Mouse (Mus musculus) cortical plate, adult 2 months (tissue): Measurements from ENCODE around the gene Dtnbp1. TPM values are rescaled to one million over a fixed set of nuclear protein-coding genes. Genes with fewer than 3 reads are reported as not detected.

Source experiments
- H3K27ac ChIP-seq: fragments of 200-500 bp; 2 replicates; pipeline ENCODE4 v1.5.1; 2012; ENCODE audit warnings: low read length, control low read depth, inconsistent platforms; ENCODE audit not compliant: insufficient read depth
- H3K4me1 ChIP-seq: fragments of 200-500 bp; 2 replicates; pipeline ENCODE4 v1.6.1; 2011; ENCODE audit warnings: low read length; ENCODE audit not compliant: control insufficient read depth, insufficient read depth
- H3K4me3 ChIP-seq: fragments of 200-500 bp; 2 replicates; pipeline ENCODE4 v1.5.1; 2011; ENCODE audit warnings: mild to moderate bottlenecking, low read length, control low read depth; ENCODE audit not compliant: insufficient read depth
- CTCF ChIP-seq: fragments of 200-500 bp; IDR thresholded peaks from 2 replicates; pipeline ENCODE4 v1.5.1; 2011; ENCODE audit warnings: mild to moderate bottlenecking, control low read depth, low read length; ENCODE audit not compliant: insufficient read depth; ENCODE audit errors: extremely low read depth
- POLR2A ChIP-seq: fragments of 200-500 bp; IDR thresholded peaks from 2 replicates; pipeline ENCODE4 v1.6.1; 2011; ENCODE audit warnings: mild to moderate bottlenecking, low read length, control low read depth; ENCODE audit not compliant: insufficient read depth; ENCODE audit errors: extremely low read depth
- polyA plus RNA-seq: library from polyadenylated mRNA; depleted of rRNA; stranded (reverse); fragments of >200 nt; gene quantifications from 2 replicates; pipeline ENCODE4 v1.2.3, GENCODE M21; 2012

Gene Dtnbp1
- polyA plus RNA-seq, 1 experiment, result 144 TPM

DNA sequence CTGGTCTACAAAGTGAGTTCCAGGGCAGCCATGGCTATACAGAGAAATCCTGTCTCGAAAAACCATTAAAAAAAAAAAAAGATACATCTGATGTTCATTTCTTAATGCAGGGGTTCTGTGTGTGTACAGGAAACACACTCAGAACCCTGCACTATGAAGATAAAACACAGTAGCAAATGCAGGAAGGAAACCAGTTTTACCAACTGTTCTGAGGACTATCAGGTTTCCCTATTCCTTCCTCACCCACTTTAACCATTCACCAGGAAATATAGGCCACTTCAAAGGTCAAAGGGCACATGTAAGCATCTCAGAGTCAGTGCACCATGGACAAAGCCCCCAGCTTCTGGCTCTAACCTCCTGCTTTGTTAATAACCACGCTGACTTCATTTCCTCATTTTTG lies 16.6 kb downstream of the Dtnbp1 start:
- Histone ChIP-seq H3K27ac (no peak overlapping the region), H3K4me1 (no peaks in the 10 kb centered on the region), H3K4me3 (no peak overlapping the region)
- TF ChIP-seq POLR2A, result no peak
- TF ChIP-seq CTCF, result no peak

DNA sequence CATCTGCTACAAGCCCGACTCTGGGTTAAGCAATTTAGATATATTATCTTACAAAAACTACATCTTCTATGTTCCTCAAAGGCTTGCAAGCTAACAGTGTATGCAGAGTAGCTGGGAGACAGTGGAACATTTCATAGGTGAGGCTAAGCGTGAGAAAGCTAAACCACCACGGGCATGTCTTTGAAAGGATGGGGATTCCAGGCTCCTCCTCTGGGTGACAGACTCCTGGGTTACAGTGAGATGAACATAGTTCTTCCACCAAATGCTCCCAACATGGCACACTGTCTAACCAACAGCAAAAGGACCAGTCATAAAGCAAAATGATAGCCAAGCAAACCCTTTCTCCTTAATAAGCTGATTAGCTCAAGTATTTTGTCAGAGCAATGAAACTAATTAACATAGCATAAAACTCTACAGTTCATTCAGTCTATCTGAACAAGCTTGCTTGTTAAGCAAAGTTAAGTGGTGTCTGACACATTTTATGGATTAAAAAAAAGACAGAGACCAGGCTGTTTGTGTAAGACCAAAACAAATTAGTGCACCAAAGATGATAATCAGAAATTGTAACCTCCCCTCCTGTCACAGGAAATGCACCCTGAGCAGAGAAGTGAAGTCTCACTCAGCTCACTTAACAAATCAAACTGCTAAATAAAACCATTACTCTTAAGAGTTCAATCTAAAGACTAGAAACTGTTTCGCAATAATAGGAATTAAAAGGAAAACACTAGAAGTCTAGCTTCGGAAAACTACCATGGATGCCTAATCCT lies 18.1 kb downstream of the Dtnbp1 start:
- no peaks in the 10 kb centered on the region for H3K4me1 ChIP-seq
- H3K4me3 ChIP-seq, result no peak overlapping the region
- TF ChIP-seq CTCF (no peak), POLR2A (no peak)
- no peak overlapping the region for H3K27ac ChIP-seq

DNA sequence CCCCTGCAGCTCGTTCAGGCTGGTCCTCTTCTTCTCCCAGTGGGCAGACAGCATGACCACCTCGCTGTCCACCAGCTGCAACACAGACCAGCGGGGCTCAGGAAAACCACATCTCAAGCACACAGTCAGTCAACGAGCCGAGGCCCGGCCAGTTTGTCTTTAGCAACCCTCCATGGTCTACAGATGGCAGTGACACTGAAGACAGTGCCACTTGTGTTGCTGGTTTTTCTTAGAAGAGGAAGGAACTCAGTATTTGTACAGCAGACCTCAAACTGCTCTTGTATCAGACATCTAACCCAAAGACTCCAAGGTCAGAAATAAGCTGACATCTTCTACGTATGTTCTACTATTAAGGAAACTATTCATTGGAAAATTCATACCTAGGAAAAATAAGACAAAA lies 19.1 kb downstream of the Dtnbp1 start:
- no peak overlapping the region for H3K27ac ChIP-seq
- H3K4me1 ChIP-seq, result no peaks in the 10 kb centered on the region; the same call in 1 of the 2 replicates
- H3K4me3 ChIP-seq, result no peak overlapping the region
- TF ChIP-seq POLR2A (no peak), CTCF (no peak)

DNA sequence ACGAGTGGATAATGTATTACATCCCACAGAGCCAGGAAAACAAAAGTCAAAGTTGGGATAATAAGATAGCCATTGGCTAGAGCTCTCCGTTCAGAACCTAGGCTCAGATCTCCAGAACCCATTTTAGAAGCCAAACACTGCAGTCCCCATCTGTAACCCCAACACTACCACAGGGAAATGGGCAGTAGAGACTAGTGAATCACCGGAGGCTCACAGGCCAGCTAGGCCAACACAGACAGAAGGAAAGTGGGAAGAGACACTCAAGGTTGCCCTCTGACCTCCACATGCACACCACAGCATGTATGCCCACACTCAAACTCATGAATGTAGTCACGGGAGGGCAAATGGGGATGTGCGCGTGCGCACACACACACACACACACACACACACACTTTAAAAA lies 22.5 kb downstream of the Dtnbp1 start:
- TF ChIP-seq CTCF (no peak), POLR2A (no peak)
- no peak overlapping the region for H3K27ac ChIP-seq
- no peaks in the 10 kb centered on the region; the same call in 1 of the 2 replicates for H3K4me1 ChIP-seq
- H3K4me3 ChIP-seq, result no peak overlapping the region

DNA sequence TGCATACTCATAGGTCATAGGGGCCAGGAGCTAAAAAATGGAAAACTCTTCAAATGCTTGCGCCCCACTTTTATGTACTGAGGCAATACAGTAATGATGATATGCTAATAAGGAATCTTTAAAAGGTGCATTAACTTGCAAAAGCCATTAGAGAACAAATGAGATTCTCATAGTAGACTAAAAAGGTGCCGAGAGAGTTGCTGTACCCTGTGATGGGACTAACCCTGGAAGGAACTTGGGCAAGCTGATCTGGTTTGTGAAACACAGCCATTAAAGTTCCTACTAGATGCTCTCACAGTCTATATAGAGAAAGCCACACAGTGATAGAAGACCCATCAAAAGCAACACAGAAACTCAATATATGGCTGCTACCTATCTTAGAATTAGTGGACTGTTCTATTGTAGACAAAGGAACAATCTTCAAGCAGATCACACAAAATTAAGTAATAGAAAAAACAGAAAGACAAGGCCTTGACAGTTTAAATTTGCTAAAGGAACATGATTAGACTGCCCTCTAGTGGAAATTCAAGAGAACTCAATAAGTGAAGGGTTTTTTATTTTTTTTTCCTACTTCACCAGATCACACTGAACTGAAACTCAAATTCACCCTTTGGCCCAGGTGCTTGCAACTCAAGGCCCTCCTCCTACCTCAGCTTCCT lies 24.3 kb downstream of the Dtnbp1 start:
- no peaks in the 10 kb centered on the region; the same call in 1 of the 2 replicates for H3K4me1 ChIP-seq
- no peak for TF ChIP-seq CTCF
- no peak for TF ChIP-seq POLR2A
- no peak overlapping the region for H3K27ac ChIP-seq
- no peak overlapping the region for H3K4me3 ChIP-seq

DNA sequence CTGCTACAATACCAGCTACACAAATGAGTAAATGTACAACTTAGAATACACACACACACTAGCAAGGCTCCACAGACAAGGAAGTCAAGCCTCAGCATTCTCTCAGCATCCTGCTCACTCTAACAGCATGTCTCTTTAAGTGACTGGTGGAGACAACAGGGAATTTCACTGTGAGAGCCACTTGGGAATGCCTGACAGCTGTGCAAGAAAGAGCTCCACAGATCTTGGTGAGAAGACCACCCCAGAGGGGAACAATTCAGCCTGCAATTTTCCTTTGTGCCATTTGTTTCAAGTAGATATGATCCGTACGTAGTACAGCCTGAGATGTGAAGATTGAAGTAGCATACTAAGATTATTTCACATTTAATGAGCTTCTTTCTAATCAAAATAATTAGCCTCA lies 24.9 kb downstream of the Dtnbp1 start:
- Histone ChIP-seq H3K27ac (no peak overlapping the region), H3K4me3 (no peak overlapping the region), H3K4me1 (no peaks in the 10 kb centered on the region; the same call in 1 of the 2 replicates)
- TF ChIP-seq POLR2A (no peak), CTCF (no peak)

DNA sequence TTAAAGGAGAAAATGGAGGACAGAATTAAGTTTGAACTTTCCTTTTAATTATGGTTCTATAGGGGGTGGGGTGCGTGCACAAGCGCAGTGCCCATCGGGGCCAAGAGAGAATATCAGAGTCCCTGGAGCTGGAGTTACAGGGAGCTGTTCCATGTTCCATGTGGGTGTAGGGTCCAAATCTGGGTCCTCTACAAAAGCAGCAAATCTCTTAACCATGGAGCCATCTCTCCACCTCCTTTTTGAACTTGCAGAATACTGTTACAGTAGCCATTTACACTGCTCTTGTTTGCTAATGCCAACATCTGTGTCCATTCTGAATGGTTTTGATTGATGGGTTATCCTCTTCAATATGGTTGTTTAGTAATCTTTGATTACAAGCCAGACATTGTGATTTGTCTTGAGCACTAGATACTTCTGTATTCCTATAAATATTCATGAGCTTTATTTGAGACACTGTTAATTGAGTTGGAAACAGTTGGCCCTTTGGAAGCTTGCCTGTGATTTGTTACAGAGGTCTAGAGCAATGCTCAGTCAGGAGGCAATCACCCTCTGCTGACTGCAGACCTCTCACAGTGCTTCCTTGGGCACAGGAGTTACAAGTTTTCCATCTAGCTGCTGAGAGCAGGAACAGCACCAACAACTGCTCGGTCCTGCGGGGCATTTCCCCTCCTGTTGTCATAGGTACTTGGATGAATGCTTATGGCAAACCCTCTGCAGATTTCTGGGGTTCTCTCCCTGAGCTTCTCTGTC lies 41.2 kb downstream of the Dtnbp1 start:
- TF ChIP-seq CTCF (no peak), POLR2A (no peak)
- Histone ChIP-seq H3K4me1 (no peaks in the 10 kb centered on the region), H3K4me3 (no peak overlapping the region), H3K27ac (no peak overlapping the region)

DNA sequence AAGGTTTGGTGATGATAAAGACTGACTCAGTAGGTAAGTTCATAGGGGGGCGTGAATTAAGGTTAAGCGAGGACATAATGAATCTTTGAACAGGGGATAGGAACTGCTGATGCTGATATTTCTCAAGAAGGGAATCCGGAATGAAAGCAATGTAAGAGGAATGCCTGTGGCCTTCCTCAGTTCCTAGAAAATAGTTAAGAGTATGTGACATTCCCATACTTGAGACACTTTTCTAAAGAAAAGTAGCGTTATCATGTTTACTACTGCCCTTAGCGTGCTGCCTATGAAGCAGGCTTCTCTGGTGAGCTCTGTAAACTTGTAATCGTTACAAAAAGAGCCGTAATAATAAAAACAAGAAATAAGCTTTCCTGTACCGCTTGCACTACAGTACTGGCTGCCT lies 44.9 kb downstream of the Dtnbp1 start:
- Histone ChIP-seq H3K27ac (no peak overlapping the region), H3K4me1 (no peaks in the 10 kb centered on the region; the same call in 1 of the 2 replicates), H3K4me3 (no peak overlapping the region)
- TF ChIP-seq CTCF (no peak), POLR2A (no peak)

DNA sequence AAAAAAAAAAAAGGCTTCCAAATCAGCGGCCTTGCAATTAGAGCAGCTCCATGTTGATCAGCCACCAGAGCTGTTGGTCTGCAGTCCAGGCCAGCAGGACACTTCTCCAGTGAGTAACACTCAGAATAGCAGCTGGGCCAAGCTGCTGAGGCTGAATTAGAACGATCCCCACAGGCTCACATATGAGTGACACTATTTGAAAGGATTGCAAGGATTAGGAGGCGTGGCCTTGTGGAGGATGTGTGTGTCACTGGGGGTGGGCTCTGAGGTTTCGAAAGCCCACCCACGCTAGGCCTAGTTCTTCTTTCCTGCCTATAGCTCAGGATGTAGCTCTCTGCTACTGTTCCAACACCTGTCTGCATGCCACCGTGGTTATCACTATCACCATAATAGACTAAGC lies 46.2 kb downstream of the Dtnbp1 start:
- no peak overlapping the region for H3K4me3 ChIP-seq
- TF ChIP-seq POLR2A, result no peak
- TF ChIP-seq CTCF, result no peak
- peaks cover 3% of the 10 kb centered on the region for H3K4me1 ChIP-seq
- H3K27ac ChIP-seq, result no peak overlapping the region
